Mouse (Mus musculus) myocyte (in vitro differentiated cells): ENCODE data around the gene Lsm2. TPM values are rescaled to one million over a fixed set of nuclear protein-coding genes. Genes with fewer than 3 reads are reported as not detected.
"Not testable (repeated sequence)": the region's sequence is repeated elsewhere in the genome, so short reads cannot be mapped to it uniquely, and the experiment has no call there.

Experiments
- H3K27me3 ChIP-seq: one replicate; pipeline ENCODE4 v1.6.1; 2011; ENCODE audit not compliant: control insufficient read depth, insufficient read depth, insufficient read length
- H3K36me3 ChIP-seq: one replicate; pipeline ENCODE4 v1.6.1; 2011; ENCODE audit not compliant: control insufficient read depth, insufficient read depth
- H3K4me2 ChIP-seq: one replicate; pipeline ENCODE4 v1.6.1; 2011; ENCODE audit warnings: low read depth, control low read depth
- H3K4me3 ChIP-seq: one replicate; pipeline ENCODE4 v1.5.1; 2011; ENCODE audit warnings: mild to moderate bottlenecking, control low read depth, moderate library complexity
- H3K79me2 ChIP-seq: one replicate; pipeline ENCODE4 v1.6.1; 2011; ENCODE audit not compliant: control insufficient read depth, insufficient read depth
- H3ac ChIP-seq: one replicate; pipeline ENCODE4 v1.6.1; 2011; ENCODE audit not compliant: control insufficient read depth, insufficient read length
- CEBPB ChIP-seq: IDR thresholded peaks from 2 replicates; pipeline ENCODE4 v1.6.1; 2011; ENCODE audit warnings: mild to moderate bottlenecking, moderate library complexity; ENCODE audit not compliant: poor library complexity, insufficient read depth, severe bottlenecking
- E2F4 ChIP-seq: IDR thresholded peaks from one replicate; pipeline ENCODE4 v1.6.1; 2011; ENCODE audit warnings: mild to moderate bottlenecking, control low read depth, moderate library complexity; ENCODE audit not compliant: insufficient read depth
- MAX ChIP-seq: IDR thresholded peaks from one replicate; pipeline ENCODE4 v1.6.1; 2011; ENCODE audit warnings: low read depth, mild to moderate bottlenecking, control low read depth
- MYOD1 ChIP-seq, 3 experiments: IDR thresholded peaks; one replicate each; pipeline ENCODE4 v1.6.1; 2011; ENCODE audit warnings: control low read depth in 2 of 3, low read depth in 2 of 3, mild to moderate bottlenecking in 2 of 3, moderate library complexity in 1 of 3; ENCODE audit not compliant: insufficient read length in 2 of 3, control insufficient read depth in 1 of 3
- MYOG ChIP-seq, 3 experiments: IDR thresholded peaks; one replicate each; pipeline ENCODE4 v1.6.1; 2011; ENCODE audit warnings: control low read depth in 2 of 3, low read depth in 2 of 3, mild to moderate bottlenecking in 2 of 3; ENCODE audit not compliant: insufficient read length in 2 of 3, control insufficient read depth in 1 of 3, insufficient read depth in 1 of 3
- POLR2A ChIP-seq: IDR thresholded peaks from one replicate; pipeline ENCODE4 v1.6.1; 2011; ENCODE audit warnings: low read depth, mild to moderate bottlenecking, control low read depth, moderate library complexity; ENCODE audit not compliant: insufficient read length
- POLR2AphosphoS2 ChIP-seq: IDR thresholded peaks from one replicate; pipeline ENCODE4 v1.6.1; 2011; ENCODE audit warnings: low read depth, control low read depth; ENCODE audit not compliant: insufficient read length
- REST ChIP-seq: IDR thresholded peaks from one replicate; pipeline ENCODE4 v1.6.1; 2011; ENCODE audit warnings: mild to moderate bottlenecking, control low read depth, moderate library complexity; ENCODE audit not compliant: insufficient read depth, insufficient read length
- SRF ChIP-seq: IDR thresholded peaks from one replicate; pipeline ENCODE4 v1.6.1; 2011; ENCODE audit warnings: low read depth; ENCODE audit not compliant: control insufficient read depth, insufficient read length
- TCF12 ChIP-seq: IDR thresholded peaks from one replicate; pipeline ENCODE4 v1.6.1; 2011; ENCODE audit warnings: mild to moderate bottlenecking, control low read depth; ENCODE audit not compliant: poor library complexity, insufficient read depth, severe bottlenecking
- TCF3 ChIP-seq: IDR thresholded peaks from one replicate; pipeline ENCODE4 v1.6.1; 2011; ENCODE audit warnings: low read depth, control low read depth; ENCODE audit not compliant: insufficient read length
- USF1 ChIP-seq: IDR thresholded peaks from one replicate; pipeline ENCODE4 v1.6.1; 2011; ENCODE audit warnings: low read depth, mild to moderate bottlenecking, control low read depth, moderate library complexity
- polyA plus RNA-seq: library from polyadenylated mRNA; unstranded; fragments of >200 nt; fragmentation: generic; extraction: Trizol; gene quantifications from one replicate; pipeline ENCODE4 v1.2.1, GENCODE M21; 2012; ENCODE audit warnings: missing spikeins

Lsm2 gene
- polyA plus RNA-seq, 1 experiment, result 52.3 TPM

DNA sequence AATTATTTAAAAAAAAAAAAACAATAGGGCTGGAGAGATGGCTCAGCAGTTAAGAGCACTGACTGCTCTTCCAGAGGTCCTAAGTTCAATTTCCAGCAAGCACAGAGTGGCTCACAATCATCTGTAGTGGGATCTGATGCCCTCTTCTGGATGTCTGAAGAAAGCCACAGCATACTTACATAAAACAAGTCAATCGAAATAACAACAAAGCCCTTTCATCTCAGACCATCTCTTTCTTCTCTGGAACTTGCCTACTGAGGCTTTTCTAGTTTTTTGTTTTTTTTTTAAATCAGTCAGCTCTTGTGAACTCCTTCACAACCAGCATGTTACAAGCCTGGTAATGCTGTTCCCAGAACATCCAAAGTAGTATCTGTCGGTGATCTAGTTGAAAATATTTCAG, 1.0 kb upstream of the Lsm2 start:
- TF ChIP-seq USF1 (no peak), TCF12 (no peak), SRF (no peak), MYOG (IDR thresholded peaks at IDR 0.05; ENCODE audit: control insufficient read depth in 1 of 3, insufficient read depth in 1 of 3, insufficient read length in 2 of 3, low read depth in 2 of 3) (no peak), POLR2A (no peak), MYOD1 (IDR thresholded peaks at IDR 0.05; ENCODE audit: control insufficient read depth in 1 of 3, insufficient read length in 2 of 3, low read depth in 2 of 3) (no peak), E2F4 (no peak), POLR2AphosphoS2 (no peak), TCF3 (no peak), REST (no peak), CEBPB (no peak), MAX (no peak)
- Histone ChIP-seq H3K79me2 (peaks cover 43% of the 10 kb centered on the region), H3K36me3 (peaks cover 8% of the 10 kb centered on the region), H3K4me2 (peak overlapping the region; percentile 97), H3K27me3 (no peaks in the 10 kb centered on the region), H3K4me3 (peak overlapping the region; percentile 71), H3ac (no peak overlapping the region)

DNA sequence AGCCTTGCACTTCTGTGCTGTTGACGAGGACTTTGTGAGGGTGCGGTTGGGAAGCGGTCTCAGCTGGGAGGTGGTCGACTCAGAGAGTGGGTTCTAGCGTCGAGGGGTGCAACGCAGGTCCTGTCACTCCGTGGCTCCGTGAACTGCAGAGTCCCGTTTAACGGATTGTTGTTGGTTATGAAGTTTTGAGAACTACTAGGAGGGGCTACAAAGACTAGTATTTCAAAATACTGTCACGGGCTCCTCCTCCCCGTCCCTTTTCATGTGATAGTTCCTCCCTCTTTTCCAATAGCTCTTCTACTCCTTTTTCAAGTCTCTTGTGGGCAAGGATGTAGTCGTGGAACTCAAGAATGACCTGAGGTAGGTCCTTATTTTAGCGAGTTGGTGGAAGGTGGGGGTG, 666 bp downstream of the Lsm2 start:
- Histone ChIP-seq H3K27me3 (no peaks in the 10 kb centered on the region), H3K79me2 (peaks cover 43% of the 10 kb centered on the region), H3K4me2 (peak overlapping the region; percentile 84), H3K4me3 (peak overlapping the region; percentile 71), H3K36me3 (peaks cover 18% of the 10 kb centered on the region), H3ac (peak overlapping the region; percentile 73)
- TF ChIP-seq MYOG (IDR thresholded peaks at IDR 0.05; ENCODE audit: control insufficient read depth in 1 of 3, insufficient read depth in 1 of 3, insufficient read length in 2 of 3, low read depth in 2 of 3) (no peak), MAX (no peak), TCF3 (no peak), E2F4 (no peak), POLR2A (no peak), TCF12 (no peak), USF1 (no peak), MYOD1 (IDR thresholded peaks at IDR 0.05; ENCODE audit: control insufficient read depth in 1 of 3, insufficient read length in 2 of 3, low read depth in 2 of 3) (no peak), POLR2AphosphoS2 (no peak), SRF (no peak), REST (no peak), CEBPB (no peak)

DNA sequence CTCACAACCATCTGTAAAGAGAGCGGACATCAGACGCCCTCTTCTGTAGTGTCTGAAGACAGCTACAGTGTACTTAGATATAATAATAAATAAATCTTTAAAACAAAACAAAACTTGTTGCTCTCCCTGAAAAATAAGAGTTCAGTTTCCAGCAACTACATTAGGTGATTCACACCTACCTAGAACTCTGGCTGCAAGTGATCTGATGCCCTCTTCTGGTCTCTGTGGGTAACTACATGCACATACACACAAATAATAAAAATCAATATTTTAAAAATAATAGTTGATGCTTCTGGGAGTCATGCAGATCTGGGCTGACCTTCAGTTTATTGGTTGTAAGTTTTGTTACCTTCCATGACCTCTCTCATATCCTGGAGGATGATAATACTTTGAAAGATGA, 2.6 kb downstream of the Lsm2 start:
- peaks cover 27% of the 10 kb centered on the region for H3K36me3 ChIP-seq
- no peak overlapping the region for H3ac ChIP-seq
- no peak overlapping the region for H3K4me3 ChIP-seq
- H3K79me2 ChIP-seq, result peaks cover 43% of the 10 kb centered on the region
- no peak for TF ChIP-seq POLR2AphosphoS2
- TF ChIP-seq MYOG (IDR thresholded peaks at IDR 0.05; ENCODE audit: control insufficient read depth in 1 of 3, insufficient read depth in 1 of 3, insufficient read length in 2 of 3, low read depth in 2 of 3), result no peak
- TF ChIP-seq USF1, result no peak
- TF ChIP-seq E2F4, result no peak
- no peak for TF ChIP-seq TCF12
- TF ChIP-seq REST, result no peak
- TF ChIP-seq MYOD1 (IDR thresholded peaks at IDR 0.05; ENCODE audit: control insufficient read depth in 1 of 3, insufficient read length in 2 of 3, low read depth in 2 of 3), result no peak
- TF ChIP-seq MAX, result no peak
- no peak for TF ChIP-seq POLR2A
- TF ChIP-seq TCF3, result no peak
- H3K4me2 ChIP-seq, result no peak overlapping the region
- H3K27me3 ChIP-seq, result no peaks in the 10 kb centered on the region

- Histone ChIP-seq H3ac (no peak overlapping the region), H3K36me3 (peaks cover 18% of the 10 kb centered on the region), H3K79me2 (peaks cover 24% of the 10 kb centered on the region), H3K4me3 (no peak overlapping the region), H3K4me2 (no peak overlapping the region), H3K27me3 (no peaks in the 10 kb centered on the region)
- no peak for TF ChIP-seq E2F4
- TF ChIP-seq POLR2AphosphoS2, result no peak
Observed at GRCm38 (mm10) chr17:34994751-34995150, 13.1 kb downstream of the Lsm2 start.

GRCm38 (mm10) chr17:34995192-34995591, 13.5 kb downstream of the Lsm2 start:
- Histone ChIP-seq H3K79me2 (peaks cover 27% of the 10 kb centered on the region), H3K36me3 (peaks cover 17% of the 10 kb centered on the region)
- not testable (repeated sequence) for H3K4me2 ChIP-seq, H3K4me3 ChIP-seq, H3K27me3 ChIP-seq, H3ac ChIP-seq

- H3K4me3 ChIP-seq, H3K4me2 ChIP-seq, H3K27me3 ChIP-seq, H3ac ChIP-seq: not testable (repeated sequence)
- H3K79me2 ChIP-seq, result peaks cover 27% of the 10 kb centered on the region
- peaks cover 14% of the 10 kb centered on the region for H3K36me3 ChIP-seq
Observed at GRCm38 (mm10) chr17:34995927-34996326, 14.3 kb downstream of the Lsm2 start.
